Mouse (Mus musculus) hindbrain, embryonic 16.5 days (tissue): ENCODE data around the gene Tagln. TPM values are rescaled to one million over a fixed set of nuclear protein-coding genes. Genes with fewer than 3 reads are reported as not detected.

Experiments used
- ATAC-seq: fragments of 200-750 bp; cut with Nextera tagmentation; 2 replicates; pipeline ENCODE4 v1.8.0; 2017; ENCODE audit warnings: moderate TSS enrichment, moderate library complexity
- H3K27ac ChIP-seq: fragments of 300-500 bp; sonication (generic); 2 replicates; pipeline ENCODE4 v1.5.1; 2014; ENCODE audit warnings: low read depth, mild to moderate bottlenecking, control low read depth, low read length, moderate library complexity
- H3K27me3 ChIP-seq: fragments of 300-500 bp; sonication (generic); replicated peaks from 2 replicates; pipeline ENCODE4 v1.6.1; 2014; ENCODE audit warnings: low read length; ENCODE audit not compliant: control insufficient read depth, insufficient read depth
- H3K36me3 ChIP-seq: fragments of 300-500 bp; sonication (generic); 2 replicates; pipeline ENCODE4 v1.6.1; 2014; ENCODE audit warnings: mild to moderate bottlenecking, low read length, moderate library complexity, mixed read lengths; ENCODE audit not compliant: control insufficient read depth, insufficient read depth
- H3K4me1 ChIP-seq: fragments of 300-500 bp; sonication (generic); 2 replicates; pipeline ENCODE4 v1.6.1; 2014; ENCODE audit warnings: low read depth, low read length; ENCODE audit not compliant: control insufficient read depth, insufficient read depth
- H3K4me2 ChIP-seq: fragments of 300-500 bp; sonication (generic); 2 replicates; pipeline ENCODE4 v1.6.1; 2014; ENCODE audit warnings: mild to moderate bottlenecking, low read length, control low read depth, moderate library complexity
- H3K4me3 ChIP-seq: fragments of 300-500 bp; sonication (generic); 2 replicates; pipeline ENCODE4 v1.5.1; 2014; ENCODE audit warnings: mild to moderate bottlenecking, low read length, control low read depth, moderate library complexity
- H3K9ac ChIP-seq: fragments of 300-500 bp; sonication (generic); 2 replicates; pipeline ENCODE4 v1.6.1; 2014; ENCODE audit warnings: low read depth, mild to moderate bottlenecking, control low read depth, low read length, moderate library complexity
- H3K9me3 ChIP-seq: fragments of 300-500 bp; sonication (generic); 2 replicates; pipeline ENCODE4 v1.6.1; 2014; ENCODE audit warnings: mild to moderate bottlenecking, low read length, moderate library complexity; ENCODE audit not compliant: control insufficient read depth
- WGBS: fragments of 180-500 bp; shearing (Covaris S2); extraction: QIAGEN DNeasy Blood & Tissue Kit; methylation state at CpG from one replicate; pipeline ENCODE4 v1.1.7; 2014; 5-methylcytosine and 5-hydroxymethylcytosine counted together
- polyA plus RNA-seq: library from polyadenylated mRNA; unstranded; fragments of >200 nt; fragmentation: Nextera tagmentation; extraction: Ambion mirVana; gene quantifications from 2 replicates; pipeline ENCODE4 v1.2.1, GENCODE M21; 2015

Gene Tagln
- polyA plus RNA-seq, 1 experiment from 2014 or later, result 8.5 TPM

GRCm38 (mm10) chr9:45941329-45941888 lies 5.6 kb upstream of the Tagln start:
- Histone ChIP-seq H3K36me3 (peaks cover 47% of the 10 kb centered on the region), H3K9me3 (no peaks in the 10 kb centered on the region), H3K9ac (no peak overlapping the region), H3K4me3 (no peak overlapping the region), H3K4me1 (no peaks in the 10 kb centered on the region), H3K27ac (no peak overlapping the region), H3K4me2 (no peak overlapping the region), H3K27me3 (no peaks in the 10 kb centered on the region)
- WGBS, result 68% methylated on average over 18 of the region's 18 CpGs
- no peak for ATAC-seq

- 93% methylated on average over 6 of the region's 6 CpGs for WGBS
- Histone ChIP-seq H3K36me3 (peaks cover 37% of the 10 kb centered on the region), H3K4me2 (no peak overlapping the region), H3K9me3 (no peaks in the 10 kb centered on the region), H3K27me3 (no peaks in the 10 kb centered on the region), H3K4me3 (no peak overlapping the region), H3K27ac (no peak overlapping the region), H3K9ac (no peak overlapping the region), H3K4me1 (no peaks in the 10 kb centered on the region)
- no peak for ATAC-seq
These were observed 3.9 kb upstream of the Tagln start for GRCm38 (mm10) chr9:45939794-45940193.

GRCm38 (mm10) chr9:45938952-45939637 lies 3.2 kb upstream of the Tagln start:
- Histone ChIP-seq H3K4me1 (no peaks in the 10 kb centered on the region), H3K9me3 (no peaks in the 10 kb centered on the region), H3K4me3 (no peak overlapping the region), H3K36me3 (peaks cover 31% of the 10 kb centered on the region), H3K27me3 (no peaks in the 10 kb centered on the region), H3K9ac (no peak overlapping the region), H3K4me2 (no peak overlapping the region), H3K27ac (no peak overlapping the region)
- ATAC-seq, result no peak
- WGBS, result 82% methylated on average over 15 of the region's 15 CpGs

GRCm38 (mm10) chr9:45938088-45938487 lies 2.2 kb upstream of the Tagln start:
- no peaks in the 10 kb centered on the region for H3K9me3 ChIP-seq
- H3K27ac ChIP-seq, result no peak overlapping the region
- H3K9ac ChIP-seq, result no peak overlapping the region
- no peak overlapping the region for H3K4me3 ChIP-seq
- H3K4me1 ChIP-seq, result no peaks in the 10 kb centered on the region
- 88% methylated on average over 8 of the region's 8 CpGs for WGBS
- H3K36me3 ChIP-seq, result peaks cover 25% of the 10 kb centered on the region
- no peak for ATAC-seq
- H3K27me3 ChIP-seq, result no peaks in the 10 kb centered on the region
- no peak overlapping the region for H3K4me2 ChIP-seq

GRCm38 (mm10) chr9:45936883-45937282 lies 1.0 kb upstream of the Tagln start:
- no peaks in the 10 kb centered on the region for H3K9me3 ChIP-seq
- H3K4me3 ChIP-seq, result no peak overlapping the region
- peak; percentile 75; the same call in 1 of the 2 replicates for ATAC-seq
- 22% methylated on average over 3 of the region's 3 CpGs for WGBS
- H3K27me3 ChIP-seq, result no peaks in the 10 kb centered on the region
- no peaks in the 10 kb centered on the region for H3K4me1 ChIP-seq
- H3K9ac ChIP-seq, result no peak overlapping the region
- no peak overlapping the region for H3K4me2 ChIP-seq
- peaks cover 17% of the 10 kb centered on the region for H3K36me3 ChIP-seq
- H3K27ac ChIP-seq, result no peak overlapping the region

- H3K27ac ChIP-seq, result no peak overlapping the region
- no peak overlapping the region for H3K9ac ChIP-seq
- H3K4me2 ChIP-seq, result no peak overlapping the region
- no peak for ATAC-seq
- H3K9me3 ChIP-seq, result no peaks in the 10 kb centered on the region
- no peaks in the 10 kb centered on the region for H3K27me3 ChIP-seq
- H3K4me3 ChIP-seq, result no peak overlapping the region
- H3K4me1 ChIP-seq, result no peaks in the 10 kb centered on the region
- H3K36me3 ChIP-seq, result peaks cover 21% of the 10 kb centered on the region
- WGBS, result 76% methylated on average over 11 of the region's 11 CpGs
These were observed 3.1 kb downstream of the Tagln start for GRCm38 (mm10) chr9:45932571-45933415.

GRCm38 (mm10) chr9:45931958-45932357 lies 3.9 kb downstream of the Tagln start:
- Histone ChIP-seq H3K36me3 (peaks cover 28% of the 10 kb centered on the region), H3K4me3 (no peak overlapping the region), H3K9ac (no peak overlapping the region), H3K4me1 (no peaks in the 10 kb centered on the region), H3K27me3 (no peaks in the 10 kb centered on the region), H3K27ac (no peak overlapping the region), H3K4me2 (no peak overlapping the region), H3K9me3 (no peaks in the 10 kb centered on the region)
- ATAC-seq, result no peak
- 47% methylated on average over 1 of the region's 1 CpGs for WGBS

GRCm38 (mm10) chr9:45929285-45929684 lies 6.6 kb downstream of the Tagln start:
- H3K4me3 ChIP-seq, result no peak overlapping the region
- no peaks in the 10 kb centered on the region for H3K27me3 ChIP-seq
- 85% methylated on average over 5 of the region's 5 CpGs for WGBS
- H3K9me3 ChIP-seq, result no peaks in the 10 kb centered on the region
- H3K4me1 ChIP-seq, result no peaks in the 10 kb centered on the region
- ATAC-seq, result no peak
- peaks cover 42% of the 10 kb centered on the region for H3K36me3 ChIP-seq
- no peak overlapping the region for H3K9ac ChIP-seq
- H3K4me2 ChIP-seq, result no peak overlapping the region
- H3K27ac ChIP-seq, result no peak overlapping the region

GRCm38 (mm10) chr9:45919895-45920294 lies 16.0 kb downstream of the Tagln start:
- Histone ChIP-seq H3K9me3 (no peaks in the 10 kb centered on the region), H3K4me2 (no peak overlapping the region), H3K9ac (no peak overlapping the region), H3K27ac (no peak overlapping the region), H3K27me3 (no peaks in the 10 kb centered on the region), H3K36me3 (peaks cover 41% of the 10 kb centered on the region), H3K4me3 (no peak overlapping the region), H3K4me1 (no peaks in the 10 kb centered on the region)
- ATAC-seq, result no peak
- 57% methylated on average over 1 of the region's 1 CpGs for WGBS
